ENCODE assay signal across 33 mouse cellular contexts in the genomic region with DNA sequence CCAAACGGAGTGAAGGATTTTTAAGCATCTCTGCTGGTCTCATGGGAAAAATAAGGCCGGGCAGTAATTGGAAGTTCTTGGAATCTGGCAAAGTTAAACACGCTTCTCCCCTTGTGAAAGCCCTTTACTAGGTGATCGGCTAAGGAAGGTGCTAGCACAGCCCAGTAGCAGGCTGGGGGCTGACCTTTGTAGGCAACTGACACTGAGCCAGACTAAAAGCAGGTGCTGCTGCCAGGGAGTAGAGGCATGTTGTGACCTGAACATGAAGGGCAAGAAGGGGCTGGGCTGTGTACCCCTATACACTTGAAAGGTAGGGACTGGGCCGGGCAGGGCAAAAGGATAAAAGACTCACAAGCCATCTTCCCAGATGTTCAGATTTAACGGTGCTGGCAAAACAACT. TPM values are rescaled to one million over a fixed set of nuclear protein-coding genes. Genes with fewer than 3 reads are reported as not detected.
"Had no signal": no experiment of that assay in that cellular context is flagged by ENCODE, and none has a peak within 500 bp of the region (broad histone marks: within the 10 kb centered on the region; RNA-seq: fewer than 3 reads in every experiment).

No protein-coding gene starts in this region.

- H3K4me2 ChIP-seq: forebrain, embryonic 15.5 days; heart, embryonic 13.5 days; heart, embryonic 15.5 days; hindbrain, embryonic 13.5 days; hindbrain, embryonic 15.5 days; kidney, embryonic 15.5 days; limb, embryonic 13.5 days; limb, embryonic 15.5 days; liver, embryonic 12.5 days had no signal

- H3K27ac ChIP-seq: forebrain, embryonic 15.5 days; gastrocnemius, adult 2 months; heart, embryonic 13.5 days; heart, embryonic 15.5 days; hindbrain, embryonic 13.5 days; hindbrain, embryonic 15.5 days; hindbrain, postnatal 0 days; kidney, embryonic 15.5 days; kidney, postnatal 0 days; limb, embryonic 13.5 days; limb, embryonic 15.5 days; liver, embryonic 12.5 days had no signal

- DNase-seq: forebrain, postnatal 0 days; gastrocnemius, adult 2 months; gastrocnemius, postnatal 14 days; gastrocnemius, postnatal 36 days; heart, adult 18-20 months; heart, postnatal 14 days; heart, postnatal 36 days; kidney, adult 11 months; kidney, adult 2 months; kidney, adult 9 months; kidney, postnatal 14 days; kidney, postnatal 36 days; layer of hippocampus, adult 9-11 months; layer of hippocampus, postnatal 36 days; left cerebral cortex, postnatal 4 days had no signal

- H3K4me1 ChIP-seq: hindbrain, embryonic 13.5 days; hindbrain, embryonic 15.5 days; kidney, embryonic 15.5 days; limb, embryonic 13.5 days; limb, embryonic 15.5 days had no signal

- H3K36me3 ChIP-seq: heart, embryonic 15.5 days had no signal

- H3K9ac ChIP-seq: forebrain, embryonic 15.5 days; forebrain, postnatal 0 days; heart, embryonic 13.5 days; heart, embryonic 15.5 days; hindbrain, embryonic 13.5 days; hindbrain, embryonic 15.5 days; kidney, embryonic 15.5 days; limb, embryonic 13.5 days; limb, embryonic 15.5 days; liver, embryonic 12.5 days had no signal

- H3K4me3 ChIP-seq: forebrain, embryonic 15.5 days; gastrocnemius, adult 2 months; heart, embryonic 13.5 days; heart, embryonic 15.5 days; hindbrain, embryonic 13.5 days; hindbrain, embryonic 15.5 days; kidney, embryonic 15.5 days; limb, embryonic 13.5 days; limb, embryonic 15.5 days; liver, embryonic 12.5 days had no signal

- H3K9me3 ChIP-seq: forebrain, embryonic 15.5 days; heart, embryonic 13.5 days; heart, embryonic 15.5 days; hindbrain, embryonic 13.5 days; hindbrain, embryonic 15.5 days; kidney, embryonic 15.5 days; limb, embryonic 13.5 days; limb, embryonic 15.5 days; liver, embryonic 12.5 days had no signal

- ATAC-seq: forebrain, embryonic 15.5 days; forebrain, postnatal 0 days; hindbrain, postnatal 0 days; intestine, embryonic 16.5 days; liver, embryonic 12.5 days had no signal

- H3K27me3 ChIP-seq: forebrain, embryonic 15.5 days; hindbrain, embryonic 13.5 days; hindbrain, embryonic 15.5 days; kidney, embryonic 15.5 days; limb, embryonic 13.5 days; limb, embryonic 15.5 days; liver, embryonic 12.5 days had no signal

RNA-seq across cellular contexts. Expression of a gene that starts 19.1 kb away (rescaled TPM):
- total RNA-seq: forebrain, postnatal 0 days; gastrocnemius, adult 2 months; gastrocnemius, postnatal 36 days; heart, adult 8-10 months; heart, postnatal 36 days; hematopoietic stem cell, adult 5-6 weeks; hindbrain, postnatal 0 days; left cerebral cortex, postnatal 10 days had no signal
- polyA plus RNA-seq: forebrain, embryonic 15.5 days; forebrain, postnatal 0 days; heart, postnatal 0 days; hindbrain, embryonic 11.5 days; hindbrain, embryonic 13.5 days; kidney, adult 2 months; kidney, embryonic 15.5 days; kidney, postnatal 0 days; large intestine, adult 2 months had no signal
